Mouse (Mus musculus) gastrocnemius, postnatal 25 days (tissue): ENCODE measurements at regions not wholly inside any gene's neighbourhood (a gene's known extent, or its start where the extent isn't known, plus 50 kb on each side); places are given as distances from the start of the nearest gene placed in this dataset.

Source experiments
- DNase-seq: peaks from one replicate; pipeline ENCODE4 v3.0.0; 2022

GRCm38 (mm10) chr12:39831079-39831478 lies 206.7 kb downstream of the Arl4a start:
- no peak for DNase-seq

GRCm38 (mm10) chr12:39830530-39830929 lies 207.3 kb downstream of the Arl4a start:
- no peak for DNase-seq

DNA sequence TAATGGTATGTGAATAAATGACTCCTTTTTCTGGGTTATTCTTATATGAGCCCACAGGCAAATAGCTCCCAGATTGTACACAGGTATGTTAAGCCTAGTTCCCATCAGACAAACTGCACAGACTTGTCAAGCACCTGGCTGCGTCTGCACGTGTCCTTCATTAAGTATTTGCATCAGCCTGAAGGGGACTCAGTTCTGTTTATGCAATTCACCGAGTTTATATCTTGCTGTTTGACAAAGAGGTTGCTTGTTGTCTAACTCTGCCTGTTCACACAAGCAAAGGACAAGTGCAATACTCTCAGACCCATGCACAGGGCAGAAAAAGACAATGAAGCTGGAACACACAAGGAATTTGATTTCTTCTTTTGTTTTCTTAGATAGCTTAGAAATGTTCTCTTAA lies 215.2 kb downstream of the Arl4a start:
- DNase-seq, result no peak

DNA sequence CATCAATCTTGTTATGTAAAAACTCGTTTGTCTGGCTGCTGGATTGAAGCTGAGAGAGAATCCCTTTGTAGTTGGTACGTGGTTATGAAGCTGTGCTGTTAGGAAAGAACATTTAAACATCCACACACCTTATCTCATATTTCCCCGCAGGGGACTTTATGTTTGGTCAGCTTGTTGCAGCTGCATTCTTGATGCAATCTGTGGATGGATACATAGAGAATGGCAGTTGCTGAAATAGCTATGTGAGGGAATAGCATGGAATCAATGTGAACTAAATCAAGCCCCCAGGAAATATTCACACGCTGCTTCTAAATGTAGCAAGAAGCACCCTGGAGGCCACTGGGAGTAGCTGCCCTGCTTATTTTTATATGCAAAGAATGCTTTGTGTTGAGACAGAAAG lies 236.3 kb downstream of the Arl4a start:
- no peak for DNase-seq

DNA sequence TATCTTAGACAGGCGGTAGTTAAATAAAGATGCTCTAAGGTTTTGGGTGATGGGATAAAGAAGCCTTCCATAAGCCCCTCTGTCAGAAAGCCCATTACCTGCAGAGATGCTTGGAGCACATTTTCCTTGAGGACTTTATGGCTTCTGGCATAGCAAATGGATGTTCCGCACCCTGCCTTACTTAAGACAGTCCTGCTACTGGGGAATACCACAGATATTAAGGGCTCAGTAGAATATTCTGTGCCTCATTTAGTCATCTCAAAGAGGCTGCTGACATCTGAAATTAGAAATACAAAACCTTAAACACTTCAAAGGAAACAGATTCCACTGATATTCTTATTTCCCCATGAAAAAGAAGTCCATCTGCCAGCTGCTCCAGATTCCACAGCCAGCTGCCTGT lies 240.0 kb downstream of the Arl4a start:
- no peak for DNase-seq

DNA sequence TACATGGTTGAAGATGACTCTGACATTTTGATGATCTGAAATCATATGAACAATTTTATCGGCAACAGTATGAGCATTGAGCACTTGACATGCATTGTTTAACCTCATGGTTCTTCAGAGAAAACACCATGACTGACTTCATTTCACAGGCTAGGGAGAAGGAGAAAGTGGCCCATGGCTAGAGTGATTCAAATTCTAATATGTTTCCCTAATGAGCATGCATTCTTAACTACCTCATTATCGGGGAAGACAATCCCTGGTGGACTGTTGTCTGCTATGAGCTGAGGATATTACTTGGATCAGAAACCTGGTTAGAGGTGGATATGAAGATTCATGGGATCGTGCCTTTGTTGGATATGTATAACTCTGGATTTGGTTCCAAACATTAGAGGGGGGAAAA lies 240.9 kb downstream of the Arl4a start:
- no peak for DNase-seq

DNA sequence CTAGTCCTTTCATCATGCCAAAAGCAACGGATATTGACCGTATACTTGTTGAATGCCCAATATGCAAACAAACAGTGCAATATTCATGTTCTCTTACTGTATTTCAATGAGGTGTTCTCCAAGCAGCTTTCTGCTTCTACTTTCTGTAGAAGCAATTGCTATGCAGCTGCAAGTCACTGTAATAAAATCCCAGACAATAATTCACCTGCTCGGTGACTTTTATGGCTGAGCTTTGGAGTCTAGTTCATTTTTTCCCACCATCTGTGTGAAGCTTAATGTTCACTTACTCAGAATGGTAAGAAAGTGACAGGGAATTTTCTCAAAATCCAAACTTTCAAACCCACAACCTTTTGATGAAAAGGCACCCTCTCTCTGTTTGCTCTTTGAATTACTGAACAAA lies 252.8 kb downstream of the Arl4a start:
- no peak for DNase-seq

GRCm38 (mm10) chr12:39784532-39784931 lies 253.3 kb downstream of the Arl4a start:
- DNase-seq, result no peak

GRCm38 (mm10) chr12:39776173-39776572 lies 261.7 kb downstream of the Arl4a start:
- no peak for DNase-seq

- DNase-seq, result no peak
These were observed 270.8 kb downstream of the Arl4a start for GRCm38 (mm10) chr12:39766988-39767387.

GRCm38 (mm10) chr12:39763529-39763928 lies 274.3 kb downstream of the Arl4a start:
- no peak for DNase-seq

- DNase-seq, result no peak
These were observed 275.9 kb downstream of the Arl4a start for GRCm38 (mm10) chr12:39761946-39762345.

- no peak for DNase-seq
These were observed 276.5 kb downstream of the Arl4a start for GRCm38 (mm10) chr12:39761326-39761725.

DNA sequence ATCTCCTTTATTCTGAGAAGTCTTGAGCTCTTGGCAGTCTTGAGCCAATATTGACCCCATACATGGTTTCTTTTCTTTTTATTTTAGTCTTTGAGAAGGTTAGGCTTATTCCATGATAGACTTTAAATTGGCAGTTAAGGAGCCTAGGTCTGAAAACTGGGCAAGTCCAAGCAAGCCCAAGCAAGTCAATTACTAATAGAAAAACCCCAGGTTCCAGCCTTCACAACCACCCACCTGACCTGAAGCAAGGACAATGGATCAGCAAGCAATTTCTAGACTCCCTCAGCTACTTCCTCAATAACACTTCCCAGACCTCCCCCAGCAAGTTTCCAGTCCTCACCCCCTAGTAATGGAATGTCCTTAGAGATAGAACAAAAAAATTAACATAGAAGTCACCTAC lies 279.9 kb downstream of the Arl4a start:
- DNase-seq, result no peak

DNA sequence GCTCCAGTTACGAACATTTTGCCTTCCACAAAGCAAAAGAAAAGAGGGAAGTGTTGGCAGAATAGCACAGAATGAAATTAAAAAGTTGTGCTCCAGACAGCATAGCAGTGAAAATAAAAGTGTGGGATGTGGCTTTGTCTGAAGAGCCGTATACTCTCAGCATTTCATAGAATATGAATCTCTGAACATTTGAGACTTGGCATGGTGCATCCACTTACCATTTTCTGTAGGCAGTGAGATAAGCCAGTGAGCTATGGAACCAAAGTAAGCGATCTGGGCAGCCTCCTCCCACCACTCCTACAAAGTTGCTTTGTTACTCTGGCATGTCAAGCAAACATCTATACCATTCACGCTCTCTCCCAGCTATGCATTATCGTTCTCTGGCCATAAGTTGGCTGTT lies 286.0 kb downstream of the Arl4a start:
- no peak for DNase-seq

- DNase-seq, result no peak
These were observed 295.4 kb downstream of the Arl4a start for GRCm38 (mm10) chr12:39742156-39743063.

DNA sequence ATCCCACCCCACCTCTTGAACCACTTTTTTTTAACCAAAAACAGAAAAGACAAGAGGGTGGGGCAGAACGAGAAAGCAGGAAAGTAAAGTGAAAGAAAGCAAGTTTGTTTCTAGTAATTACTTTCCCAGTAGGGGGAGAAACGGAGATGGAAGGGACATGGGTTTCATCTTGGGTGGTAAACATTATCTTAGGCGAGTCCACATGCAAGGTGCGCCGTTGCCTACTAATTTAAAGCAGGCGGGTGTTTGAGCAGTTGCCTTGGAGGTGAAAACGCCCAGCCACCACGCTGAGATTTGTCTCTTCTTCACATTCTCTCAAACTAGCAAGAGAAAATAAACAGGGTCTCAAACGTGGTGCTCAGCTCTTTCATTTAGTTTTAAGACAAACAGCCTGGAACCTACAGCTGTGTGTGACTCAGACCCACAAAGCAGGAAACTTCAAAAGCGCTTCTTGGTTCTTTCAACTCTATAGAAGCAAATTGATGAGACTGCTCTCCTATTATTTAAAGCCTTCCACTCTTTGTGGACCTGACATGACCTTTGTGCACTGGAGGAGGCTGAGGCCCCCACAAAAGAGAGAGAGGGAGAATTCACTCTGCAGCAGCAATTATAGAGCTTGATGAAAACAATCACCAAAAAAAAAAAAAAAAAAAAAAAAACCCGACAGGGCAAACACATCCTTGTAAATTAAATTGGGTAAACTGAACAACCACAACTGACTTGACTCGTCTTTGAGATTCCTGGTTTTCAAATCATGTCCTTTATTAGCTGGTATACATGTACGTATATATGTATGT lies 296.6 kb downstream of the Arl4a start:
- DNase-seq, result no peak

DNA sequence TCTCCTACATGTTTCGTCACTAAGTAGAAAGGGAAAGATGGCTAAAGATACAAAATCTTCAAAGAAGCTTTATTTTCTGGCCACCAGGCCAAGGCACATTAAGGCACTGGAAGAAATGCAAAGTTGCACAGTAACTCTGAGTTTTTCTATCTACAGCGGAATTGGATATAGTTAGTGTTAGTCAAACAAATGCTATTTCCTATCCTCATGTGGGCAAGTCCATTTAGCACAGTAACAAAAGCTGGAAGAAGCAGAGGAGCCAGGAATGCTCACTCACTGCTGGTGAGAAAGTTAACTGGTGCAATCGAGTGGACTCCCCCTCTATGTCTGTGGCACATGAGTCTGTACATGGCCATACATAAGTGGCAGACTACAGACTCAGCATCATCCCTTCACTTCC lies 300.9 kb downstream of the Arl4a start:
- no peak for DNase-seq

GRCm38 (mm10) chr12:39736097-39736920 lies 301.5 kb downstream of the Arl4a start:
- DNase-seq, result no peak

DNA sequence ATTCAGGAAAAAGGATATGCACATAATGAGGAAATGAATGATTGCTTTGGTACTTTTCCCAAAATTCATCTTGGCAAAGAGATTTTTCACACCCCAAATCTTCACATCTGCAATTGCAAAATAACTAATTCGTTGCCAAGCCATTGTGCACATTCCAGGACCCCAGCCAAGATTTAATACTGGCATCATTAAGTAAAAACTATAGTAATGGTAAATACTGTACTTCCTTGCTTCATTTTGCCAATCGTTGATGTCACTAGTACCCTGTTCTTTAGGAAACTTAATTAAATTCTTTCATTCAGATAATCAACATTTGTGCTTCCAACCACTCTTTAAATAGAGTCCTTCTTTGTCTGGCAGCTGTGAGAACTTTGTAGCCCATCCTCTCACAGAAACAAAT lies 303.6 kb downstream of the Arl4a start:
- DNase-seq, result no peak

DNA sequence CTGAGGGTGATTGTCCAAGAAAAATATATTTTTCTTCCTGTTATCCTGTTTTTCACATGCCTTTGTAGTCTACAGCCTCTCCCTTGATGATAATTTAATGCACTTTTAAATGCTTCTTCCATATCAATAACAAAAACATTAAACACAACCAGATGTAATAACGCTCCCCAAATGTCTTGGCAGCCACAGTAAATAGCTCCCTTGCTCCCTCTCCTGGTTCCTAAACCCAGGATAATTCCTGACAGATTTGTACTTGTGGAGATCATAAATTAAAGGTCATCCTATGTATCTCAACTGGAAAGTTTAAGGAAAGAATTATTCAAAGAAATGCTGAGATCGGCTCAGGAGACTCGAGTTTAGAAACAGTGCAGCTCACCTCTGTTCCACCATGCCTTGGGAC lies 306.6 kb downstream of the Arl4a start:
- DNase-seq, result no peak

DNA sequence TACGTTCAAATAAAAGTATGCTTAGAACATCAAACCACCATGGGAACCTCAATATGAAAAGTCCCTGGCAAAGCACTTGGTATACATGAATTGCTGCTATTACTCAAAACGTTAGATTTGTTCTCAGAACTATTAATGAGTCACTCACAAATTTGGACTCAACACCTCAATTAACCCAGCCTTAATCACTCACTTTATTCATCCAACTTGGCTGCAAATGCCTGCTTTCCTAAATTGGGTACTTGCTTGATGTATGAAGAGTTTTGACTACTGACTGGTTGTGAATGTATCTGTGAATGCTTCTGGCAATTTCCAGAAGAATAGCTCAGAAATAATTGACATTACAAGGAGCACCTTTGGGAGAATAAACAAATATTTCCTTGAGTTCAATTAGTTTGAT lies 308.6 kb downstream of the Arl4a start:
- DNase-seq, result no peak

- DNase-seq, result no peak
These were observed 313.7 kb downstream of the Arl4a start for GRCm38 (mm10) chr12:39724172-39724571.
